Mouse (Mus musculus) liver, adult (tissue): ENCODE results near the gene Gm10428.

Experiments
- GATA4 ChIP-seq: IDR thresholded peaks from 2 replicates; pipeline ENCODE4 v1.6.1; 2014; ENCODE audit warnings: mild to moderate bottlenecking, low read length; ENCODE audit not compliant: insufficient replicate concordance

Gm10428 gene

DNA sequence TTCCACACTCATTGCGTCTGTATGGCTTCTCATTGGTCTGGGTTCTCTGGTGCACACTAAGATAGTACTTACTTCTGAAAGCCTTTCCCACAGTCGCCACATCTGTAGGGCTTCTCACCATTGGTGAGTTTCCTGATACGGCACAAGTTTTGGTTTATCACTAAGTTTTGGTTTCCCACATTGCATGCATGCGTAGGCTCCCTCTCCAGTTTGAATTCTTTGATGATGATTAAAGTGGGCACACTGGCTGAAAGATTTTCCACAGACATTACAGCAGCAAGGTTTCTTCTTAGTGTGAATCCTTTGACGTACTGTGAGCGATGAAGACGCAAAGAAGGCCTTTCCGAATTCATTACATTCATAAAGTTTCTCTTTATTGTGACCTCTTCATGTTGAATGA is at the start of gene Gm10428:
Gm10428 (plus strand) TSS at position 321 of the 400 bp plus-strand sequence.
- TF ChIP-seq GATA4: no peak

DNA sequence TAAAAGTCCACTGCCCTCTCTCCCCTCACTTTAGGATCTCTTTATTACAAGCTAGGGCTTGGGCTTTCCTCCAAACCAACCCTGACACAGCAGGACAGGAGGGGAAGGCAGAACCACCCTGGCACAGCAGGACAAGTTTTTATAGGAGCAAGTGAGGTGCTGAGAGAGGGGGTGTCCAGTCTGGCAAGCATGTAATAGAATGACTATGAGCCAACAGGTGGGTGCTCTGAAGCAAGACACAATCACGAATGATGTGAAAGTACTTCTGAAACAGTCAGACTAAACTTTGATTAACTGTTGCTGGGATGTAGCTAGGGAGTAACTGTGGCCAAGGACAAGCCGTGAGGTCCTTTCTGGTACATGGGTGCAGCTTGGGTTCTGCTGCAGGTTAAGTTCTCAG is 46.8 kb upstream of the Gm10428 start:
- TF ChIP-seq GATA4: no peak

DNA sequence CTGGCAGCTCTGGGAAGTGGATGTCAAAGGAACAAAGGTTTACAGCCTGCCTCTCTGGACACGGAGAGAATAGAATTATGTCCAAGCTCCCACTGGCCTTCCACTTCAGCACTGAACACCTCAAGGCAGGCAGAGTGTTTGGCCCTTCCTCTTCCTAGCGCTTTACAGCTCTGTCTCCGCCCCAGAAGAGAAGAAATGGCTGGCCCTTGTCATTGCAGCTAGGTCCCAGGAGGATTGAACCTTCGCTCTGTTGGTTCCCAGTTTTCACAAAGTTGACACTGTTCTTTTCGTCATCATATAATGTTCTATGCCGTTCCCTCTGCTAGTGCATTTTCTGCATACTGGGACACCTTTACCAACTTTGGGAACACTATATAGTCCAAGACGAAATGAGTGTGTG is 44.6 kb upstream of the Gm10428 start:
- TF ChIP-seq GATA4: no peak

DNA sequence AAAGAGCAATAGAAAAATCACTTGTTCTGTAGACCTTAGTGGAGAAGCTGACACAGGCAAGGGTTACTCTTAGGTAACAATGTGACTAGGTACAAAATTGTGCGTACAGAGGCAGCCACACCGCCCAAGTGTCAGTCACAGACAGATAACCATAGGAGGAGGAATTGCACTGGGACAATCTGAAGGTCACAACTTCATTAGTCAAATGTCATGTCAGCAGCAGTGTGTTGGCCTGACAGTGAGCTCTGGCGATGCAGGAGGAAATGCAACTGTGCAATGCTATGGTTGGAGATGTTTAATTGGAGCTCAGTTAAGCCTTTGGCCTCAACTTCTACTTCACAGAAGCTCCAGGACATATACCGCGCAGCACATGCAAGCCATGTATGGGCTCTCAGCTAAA is 42.2 kb upstream of the Gm10428 start:
- TF ChIP-seq GATA4: no peak

DNA sequence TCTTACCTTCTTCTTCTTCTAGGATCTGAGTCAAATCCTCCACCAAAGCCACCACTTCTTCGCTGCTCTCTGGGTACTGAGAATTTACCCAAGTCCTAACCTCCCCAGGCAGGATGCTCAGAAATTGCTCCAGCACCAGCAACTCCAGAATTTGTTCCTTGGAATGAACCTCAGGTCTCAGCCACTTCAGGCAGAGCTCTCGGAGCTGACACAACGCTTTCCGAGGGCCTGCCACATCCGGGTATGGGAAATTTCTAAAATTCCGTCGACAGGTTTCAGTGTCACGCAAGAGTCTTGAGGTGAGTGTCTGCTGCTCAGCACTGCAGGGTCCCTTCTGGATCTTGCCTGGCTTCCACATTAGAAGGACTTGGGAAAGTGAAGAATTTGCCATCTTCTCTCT is 24.6 kb upstream of the Gm10428 start:
- no peak for TF ChIP-seq GATA4

DNA sequence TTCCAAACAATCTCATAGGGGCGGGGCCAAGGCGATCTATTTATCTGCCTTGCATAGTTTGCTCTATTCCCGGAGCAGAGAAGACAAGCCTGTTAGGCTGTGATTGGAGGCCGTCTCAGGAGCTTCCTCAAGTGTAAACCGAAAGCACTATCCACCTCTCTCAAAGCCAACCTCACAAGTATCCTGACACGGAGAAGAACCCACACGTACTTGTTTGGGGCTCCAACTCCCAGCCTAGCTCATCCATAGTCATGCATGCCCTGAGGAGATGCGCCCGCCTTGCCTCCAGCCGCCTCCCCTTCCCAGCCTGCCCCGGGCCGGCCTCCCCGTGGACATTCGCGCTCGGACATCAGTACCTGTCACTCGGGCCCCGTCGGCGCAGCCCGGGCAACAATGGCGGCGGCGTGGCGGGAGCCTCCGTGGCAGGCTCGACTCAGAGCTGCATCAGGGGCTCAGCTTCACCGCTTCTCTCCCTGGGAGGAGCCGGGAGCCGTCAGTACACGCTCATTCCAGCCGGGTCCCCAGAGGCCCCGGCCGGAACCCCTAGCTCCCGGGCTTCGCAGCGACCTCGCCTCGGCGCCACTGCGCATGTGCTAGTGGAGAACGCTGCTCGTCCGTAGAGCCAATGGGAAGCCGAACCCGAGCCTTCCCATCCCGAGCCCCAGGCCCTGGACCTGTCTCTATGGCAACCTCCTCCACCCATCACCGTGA is 21.4 kb upstream of the Gm10428 start, which contains the start of gene Zfp287:
Zfp287 (minus strand) TSS at position 595 of the 711 bp plus-strand sequence.
- no peak for TF ChIP-seq GATA4

DNA sequence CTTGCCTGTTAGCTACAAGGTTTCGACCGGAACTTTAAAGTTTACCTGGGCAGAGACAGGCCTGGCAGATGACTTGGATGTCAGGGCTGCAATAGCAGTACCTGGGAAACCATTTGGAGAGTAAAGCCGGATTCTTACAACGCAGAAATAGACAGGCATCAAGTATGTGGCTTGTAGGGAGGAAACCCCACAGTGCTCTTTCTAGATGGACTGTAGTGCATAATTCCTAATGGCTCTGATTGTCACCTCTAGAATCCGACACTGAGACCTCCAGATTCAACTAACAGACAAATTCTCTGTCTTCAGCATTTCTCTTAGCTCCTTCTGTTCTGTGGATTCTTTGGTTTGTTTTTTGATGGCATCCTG is 20.9 kb upstream of the Gm10428 start:
- TF ChIP-seq GATA4: no peak

DNA sequence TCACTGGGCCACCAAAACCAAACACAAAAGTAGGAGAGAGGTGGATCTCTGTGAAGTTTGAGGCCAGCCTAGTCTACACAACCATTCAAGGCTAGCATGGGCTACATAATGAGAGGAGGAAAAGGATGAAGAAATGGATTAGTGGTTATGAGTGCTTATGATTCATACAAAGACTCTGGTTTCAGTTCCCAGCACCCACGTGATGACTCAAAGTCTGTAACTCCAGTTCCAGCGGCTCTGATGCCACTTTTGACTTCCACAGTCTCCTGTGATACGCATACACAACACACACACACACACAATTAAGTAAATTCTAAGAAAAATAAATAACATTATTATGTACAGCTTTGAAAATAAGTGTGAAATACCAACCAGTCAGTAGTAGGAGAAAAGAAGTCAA is 20.2 kb upstream of the Gm10428 start:
- TF ChIP-seq GATA4: no peak

DNA sequence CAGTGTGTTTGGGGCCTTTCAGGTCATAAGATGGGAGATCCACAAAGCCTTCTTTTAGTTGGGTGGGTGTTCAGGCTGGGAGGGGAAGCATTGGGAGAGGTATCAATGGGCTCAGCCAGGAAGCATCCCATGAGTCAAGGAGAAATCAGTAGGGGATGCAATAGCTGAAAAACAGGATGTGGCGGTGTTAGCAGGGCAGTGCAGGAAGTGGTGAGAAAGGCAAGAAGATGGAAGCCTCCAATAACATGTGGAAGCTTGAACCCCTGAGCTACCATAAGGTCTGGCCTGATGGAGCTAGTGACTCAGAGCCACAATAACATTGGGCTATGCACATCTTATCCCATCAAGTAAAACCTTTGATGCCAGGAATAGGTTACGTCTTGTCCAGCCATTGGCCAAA is 11.7 kb upstream of the Gm10428 start:
- no peak for TF ChIP-seq GATA4

DNA sequence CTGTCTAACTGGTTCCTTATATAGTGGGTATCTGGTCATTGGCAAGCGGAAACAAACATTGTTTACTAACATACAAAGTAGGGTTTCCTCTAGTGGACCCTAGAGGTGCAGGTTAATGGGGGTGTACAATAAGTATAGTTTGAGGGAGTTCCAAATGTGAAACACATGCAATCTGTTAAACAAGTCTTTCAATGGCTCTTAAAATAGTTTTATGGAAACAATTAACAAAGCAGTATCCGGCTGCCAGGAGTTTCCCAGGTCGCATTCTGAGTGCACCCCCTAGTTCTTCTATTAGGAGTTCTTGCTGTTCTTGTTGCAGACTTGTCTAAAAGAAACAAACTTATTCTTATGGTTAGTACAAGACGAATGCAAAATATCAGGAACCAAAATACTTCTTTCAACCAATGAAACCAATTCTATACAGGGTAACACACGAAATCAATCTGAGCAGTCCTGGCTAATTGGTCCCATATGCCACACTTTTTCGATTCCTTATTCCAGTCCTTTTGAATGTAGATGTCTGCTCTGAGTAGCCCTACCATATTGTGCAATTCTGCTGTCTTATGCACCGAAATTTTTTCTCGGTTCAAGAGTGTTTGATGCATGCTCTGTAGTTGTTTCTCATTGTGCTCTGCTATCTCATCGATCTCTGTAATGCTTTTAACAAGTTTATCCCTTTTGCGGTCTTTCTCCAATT is 10.5 kb upstream of the Gm10428 start:
- no peak for TF ChIP-seq GATA4

DNA sequence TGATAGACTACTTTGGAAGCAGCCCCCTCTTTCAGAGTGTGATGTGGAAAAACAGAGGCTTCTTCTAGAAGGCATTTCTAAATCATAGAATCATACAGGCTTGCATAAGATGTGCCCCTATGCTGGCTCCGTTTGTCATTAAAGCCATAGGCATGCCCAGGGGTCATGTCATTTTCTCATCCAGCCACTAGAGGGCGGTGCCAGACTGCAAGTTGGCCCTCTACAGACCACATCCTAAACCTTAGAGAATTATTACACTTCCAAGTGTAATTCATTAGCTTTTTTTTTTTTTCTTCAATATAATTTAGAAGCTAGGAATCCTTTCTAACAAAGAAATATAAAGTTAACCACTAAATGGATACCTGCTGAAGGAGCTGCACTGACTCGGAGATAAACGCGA is 8.8 kb upstream of the Gm10428 start:
- no peak for TF ChIP-seq GATA4

DNA sequence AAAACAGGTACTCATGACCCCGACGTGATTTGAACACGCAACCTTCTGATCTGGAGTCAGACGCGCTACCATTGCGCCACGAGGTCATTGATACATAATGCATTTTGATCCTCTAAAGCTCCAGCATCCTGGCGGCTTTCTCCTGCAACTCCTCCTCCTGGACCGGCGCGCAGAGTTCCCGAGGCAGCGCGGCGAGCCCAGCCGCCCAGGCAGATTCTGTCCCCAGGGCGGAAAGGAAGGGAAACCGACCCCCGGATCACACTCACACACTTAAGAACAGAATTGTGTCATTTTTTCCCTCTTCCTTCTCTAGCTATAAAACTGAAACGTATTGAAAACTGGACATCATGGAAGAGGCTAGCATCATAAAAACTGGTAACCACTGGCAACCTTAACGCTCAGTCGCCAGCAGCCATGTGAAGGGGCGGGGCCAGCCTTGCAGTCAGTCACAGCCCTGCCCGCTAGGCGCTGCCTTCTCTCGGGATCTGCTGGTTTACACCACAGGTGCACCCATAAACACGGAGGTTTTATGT is 6.8 kb upstream of the Gm10428 start:
- no peak for TF ChIP-seq GATA4

DNA sequence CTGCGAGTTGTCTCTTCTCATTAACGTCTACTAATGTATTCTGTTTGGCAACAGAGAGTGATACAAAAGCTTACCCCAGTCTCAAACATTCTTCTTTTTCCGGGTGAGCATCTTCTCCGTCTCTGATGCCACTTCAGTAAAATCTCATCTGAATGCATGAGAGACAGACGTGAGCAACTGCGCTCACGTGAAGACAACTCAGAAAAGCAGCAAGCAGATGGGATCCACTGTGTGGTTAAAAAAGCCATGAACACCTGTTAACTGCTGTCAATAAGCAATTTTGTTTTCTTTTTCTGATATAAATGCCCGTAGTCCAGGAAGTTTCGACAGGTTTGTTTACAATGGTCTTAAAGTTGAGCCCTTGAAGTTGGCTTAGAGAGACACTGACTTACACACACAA is 5.7 kb upstream of the Gm10428 start:
- no peak for TF ChIP-seq GATA4

DNA sequence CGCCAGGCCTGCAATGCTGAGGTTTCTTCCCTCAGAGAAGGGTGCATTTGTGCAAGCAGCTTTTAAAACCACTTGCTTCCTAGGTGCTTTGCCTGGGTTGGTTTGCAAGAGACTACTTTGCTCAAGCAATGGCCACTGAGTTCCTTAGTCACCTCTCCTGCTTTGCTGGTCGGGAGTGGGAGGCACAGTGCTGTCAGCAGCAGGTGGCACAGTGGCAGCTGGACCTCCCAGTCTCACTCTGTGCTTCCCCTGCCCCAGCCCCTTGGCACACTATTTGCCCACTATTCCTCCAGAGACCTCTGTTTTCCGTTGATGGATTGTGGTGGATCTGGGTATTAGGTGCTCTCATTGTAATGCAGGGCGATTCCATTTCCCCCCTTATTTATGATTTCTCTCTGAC is 4.8 kb upstream of the Gm10428 start:
- TF ChIP-seq GATA4: no peak

DNA sequence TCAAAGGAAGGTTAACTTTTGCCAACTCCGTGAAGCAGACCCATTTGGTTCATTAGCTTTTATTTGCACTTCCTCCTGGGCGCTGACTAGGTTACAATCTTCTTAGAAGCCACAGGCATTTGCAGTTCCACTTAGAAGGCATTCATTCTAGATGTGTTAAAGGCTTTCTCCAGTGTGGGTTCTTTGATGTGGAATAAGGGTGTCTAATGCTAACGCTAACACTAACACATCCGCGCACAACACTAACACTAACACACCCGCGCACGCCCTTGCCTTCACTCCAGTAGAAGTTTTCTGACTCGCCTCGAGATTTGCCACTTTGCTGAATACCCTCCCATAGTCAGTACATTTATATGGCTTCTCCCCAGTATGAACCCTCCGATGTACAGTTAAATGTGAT is 709 bp upstream of the Gm10428 start:
- no peak for TF ChIP-seq GATA4

DNA sequence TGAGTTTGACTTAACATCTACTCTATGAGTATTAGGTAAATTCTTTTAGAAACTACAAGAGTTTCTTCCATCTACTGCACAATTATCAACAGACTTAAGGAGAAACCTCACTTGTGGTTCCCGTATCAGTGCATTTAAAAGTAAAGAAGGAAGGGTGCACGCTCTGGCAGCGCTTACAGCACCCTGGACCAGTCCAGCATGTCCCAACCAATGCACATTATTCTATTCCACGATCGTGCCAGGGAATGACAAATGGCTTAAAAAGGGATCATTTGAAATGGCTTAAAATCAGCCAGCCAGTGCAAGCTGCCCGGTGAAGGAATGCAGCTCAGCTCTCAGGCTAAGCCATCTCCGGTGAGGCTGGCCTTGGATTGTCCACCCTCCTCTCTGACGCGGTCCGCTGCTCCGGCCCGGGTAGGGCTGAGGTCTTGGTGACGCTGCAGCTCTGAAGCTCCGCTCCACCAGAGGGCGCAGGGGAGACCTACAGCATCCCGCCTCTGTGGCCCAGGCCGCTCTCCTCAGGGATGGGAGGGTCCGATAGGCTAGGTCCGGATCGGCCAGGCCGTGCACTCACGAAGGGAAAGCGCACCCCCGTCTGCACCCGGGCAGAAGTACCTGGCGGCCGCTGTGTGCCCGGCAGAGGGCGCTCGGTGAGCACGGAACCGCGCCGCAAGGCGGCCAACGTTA is 3.7 kb downstream of the Gm10428 start:
- peak; percentile 57; the same call in 1 of the 2 replicates for TF ChIP-seq GATA4
